Mouse (Mus musculus) neural tube, embryonic 14.5 days (tissue): ENCODE measurements around the gene Whrn. TPM values are rescaled to one million over a fixed set of nuclear protein-coding genes. Genes with fewer than 3 reads are reported as not detected.

Experiments used
- ATAC-seq: fragments of 200-750 bp; cut with Nextera tagmentation; 2 replicates; pipeline ENCODE4 v1.8.0; 2017; ENCODE audit warnings: low read depth, mild to moderate bottlenecking, moderate TSS enrichment, moderate library complexity
- H3K27ac ChIP-seq: fragments of 300-500 bp; sonication (generic); 2 replicates; pipeline ENCODE4 v1.5.1; 2014; ENCODE audit warnings: low read depth, mild to moderate bottlenecking, control low read depth, low read length, moderate library complexity, mixed read lengths
- H3K27me3 ChIP-seq: fragments of 300-500 bp; sonication (generic); 2 replicates; pipeline ENCODE4 v1.6.1; 2014; ENCODE audit warnings: low read length; ENCODE audit not compliant: control insufficient read depth, insufficient read depth
- H3K36me3 ChIP-seq: fragments of 300-500 bp; sonication (generic); 2 replicates; pipeline ENCODE4 v1.6.1; 2014; ENCODE audit warnings: low read length, mixed read lengths; ENCODE audit not compliant: control insufficient read depth, insufficient read depth
- H3K4me1 ChIP-seq: fragments of 300-500 bp; sonication (generic); 2 replicates; pipeline ENCODE4 v1.6.1; 2014; ENCODE audit warnings: low read length; ENCODE audit not compliant: control insufficient read depth, insufficient read depth
- H3K4me2 ChIP-seq: fragments of 300-500 bp; sonication (generic); 2 replicates; pipeline ENCODE4 v1.6.1; 2014; ENCODE audit warnings: mild to moderate bottlenecking, low read depth, low read length, control low read depth
- H3K4me3 ChIP-seq: fragments of 300-500 bp; sonication (generic); 2 replicates; pipeline ENCODE4 v1.5.1; 2014; ENCODE audit warnings: low read depth, low read length, control low read depth, mixed read lengths
- H3K9ac ChIP-seq: fragments of 300-500 bp; sonication (generic); replicated peaks from 2 replicates; pipeline ENCODE4 v1.6.1; 2014; ENCODE audit warnings: low read depth, mild to moderate bottlenecking, control low read depth, low read length, mixed read lengths
- H3K9me3 ChIP-seq: fragments of 300-500 bp; sonication (generic); 2 replicates; pipeline ENCODE4 v1.6.1; 2016; ENCODE audit warnings: low read length; ENCODE audit not compliant: control insufficient read depth
- WGBS: fragments of 180-500 bp; shearing (Covaris S2); extraction: QIAGEN DNeasy Blood & Tissue Kit; methylation state at CpG from one replicate; pipeline ENCODE4 v1.1.7; 2014; 5-methylcytosine and 5-hydroxymethylcytosine counted together
- polyA plus RNA-seq: library from polyadenylated mRNA; unstranded; fragments of >200 nt; fragmentation: Nextera tagmentation; extraction: Ambion mirVana; gene quantifications from 2 replicates; pipeline ENCODE4 v1.2.1, GENCODE M21; 2014

Whrn gene
- 4.0 and 6.2 TPM in 2 replicates for polyA plus RNA-seq

DNA sequence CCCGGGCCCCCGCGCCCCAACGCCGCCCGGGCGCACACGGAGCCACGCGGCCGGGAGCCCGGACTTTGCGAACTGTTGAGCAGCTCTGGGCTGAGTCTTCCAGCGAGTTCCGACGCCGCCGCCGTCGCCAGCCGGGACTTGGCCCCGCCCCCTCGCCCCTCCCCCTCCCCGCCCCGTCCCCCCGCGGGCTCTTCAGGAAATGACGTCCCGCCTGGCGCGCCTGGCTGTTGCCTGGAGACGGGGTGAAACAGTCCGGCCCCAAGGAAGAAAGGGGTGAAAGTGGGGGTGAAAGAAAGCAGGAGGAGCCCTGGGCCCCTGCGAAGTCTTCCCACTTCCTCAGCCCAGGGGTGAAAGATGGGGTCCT is at the start of gene Whrn:
Whrn (minus strand) TSS at position 77 of the 364 bp plus-strand sequence.
- WGBS = under 1% methylated on average over 30 of the region's 34 CpGs
- peak within 1 kb of the TSS; percentile 66 for H3K4me3 ChIP-seq
- H3K9me3 ChIP-seq = no peaks in the 10 kb centered on the region
- H3K4me2 ChIP-seq = peak within 1 kb of the TSS; percentile 80
- no peaks in the 10 kb centered on the region for H3K36me3 ChIP-seq
- H3K4me1 ChIP-seq = peaks cover 13% of the 10 kb centered on the region; the same call in 1 of the 2 replicates
- H3K9ac ChIP-seq = peak within 1 kb of the TSS; percentile 47
- ATAC-seq = peak; percentile 81
- H3K27me3 ChIP-seq = peaks cover 5% of the 10 kb centered on the region; the same call in 1 of the 2 replicates
- H3K27ac ChIP-seq = no peak within 1 kb of the TSS

DNA sequence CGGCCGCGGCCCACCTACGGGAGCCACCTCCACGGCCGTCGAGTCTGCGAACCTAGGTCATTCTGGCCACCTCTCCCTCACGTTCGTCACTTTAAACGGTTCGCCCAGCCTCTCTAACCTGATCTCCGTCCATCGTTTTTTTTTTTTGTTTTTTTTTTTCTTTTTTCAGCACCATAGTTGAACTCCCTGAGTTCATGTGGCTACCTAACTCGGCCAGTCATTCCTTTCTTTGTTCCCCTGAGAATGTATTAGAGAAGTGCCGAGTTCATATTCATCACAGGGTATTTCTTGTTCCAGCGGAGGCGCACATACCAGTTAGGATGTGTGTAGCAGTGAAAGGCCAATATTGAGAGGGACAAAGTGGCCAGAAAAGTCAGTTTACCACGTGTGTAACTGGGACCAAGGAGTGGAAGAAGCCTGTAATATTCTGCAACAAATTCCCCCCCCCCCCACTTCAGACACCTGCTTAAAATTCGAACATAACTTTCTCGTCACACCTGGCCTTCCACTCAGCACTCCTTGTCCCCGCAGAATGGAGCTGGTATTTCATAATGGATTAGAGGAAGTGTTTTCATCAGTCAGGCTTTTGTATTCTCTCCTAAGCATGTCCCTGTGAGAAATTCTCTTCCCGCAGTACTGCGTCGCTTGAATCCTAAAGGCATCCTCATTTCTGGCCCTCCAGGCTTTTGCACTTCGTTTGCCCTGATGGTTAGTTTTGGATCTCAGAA is 49.6 kb upstream of the Whrn start:
- Histone ChIP-seq H3K27me3 (no peaks in the 10 kb centered on the region), H3K4me3 (peak overlapping the region; percentile 79), H3K9ac (peak overlapping the region; percentile 90), H3K9me3 (no peaks in the 10 kb centered on the region), H3K36me3 (peaks cover 10% of the 10 kb centered on the region), H3K27ac (peak overlapping the region; percentile 87), H3K4me1 (peaks cover 21% of the 10 kb centered on the region), H3K4me2 (peak overlapping the region; percentile 80)
- no peak; the same call in 1 of the 2 replicates for ATAC-seq
- WGBS = 18% methylated on average over 26 of the region's 26 CpGs

DNA sequence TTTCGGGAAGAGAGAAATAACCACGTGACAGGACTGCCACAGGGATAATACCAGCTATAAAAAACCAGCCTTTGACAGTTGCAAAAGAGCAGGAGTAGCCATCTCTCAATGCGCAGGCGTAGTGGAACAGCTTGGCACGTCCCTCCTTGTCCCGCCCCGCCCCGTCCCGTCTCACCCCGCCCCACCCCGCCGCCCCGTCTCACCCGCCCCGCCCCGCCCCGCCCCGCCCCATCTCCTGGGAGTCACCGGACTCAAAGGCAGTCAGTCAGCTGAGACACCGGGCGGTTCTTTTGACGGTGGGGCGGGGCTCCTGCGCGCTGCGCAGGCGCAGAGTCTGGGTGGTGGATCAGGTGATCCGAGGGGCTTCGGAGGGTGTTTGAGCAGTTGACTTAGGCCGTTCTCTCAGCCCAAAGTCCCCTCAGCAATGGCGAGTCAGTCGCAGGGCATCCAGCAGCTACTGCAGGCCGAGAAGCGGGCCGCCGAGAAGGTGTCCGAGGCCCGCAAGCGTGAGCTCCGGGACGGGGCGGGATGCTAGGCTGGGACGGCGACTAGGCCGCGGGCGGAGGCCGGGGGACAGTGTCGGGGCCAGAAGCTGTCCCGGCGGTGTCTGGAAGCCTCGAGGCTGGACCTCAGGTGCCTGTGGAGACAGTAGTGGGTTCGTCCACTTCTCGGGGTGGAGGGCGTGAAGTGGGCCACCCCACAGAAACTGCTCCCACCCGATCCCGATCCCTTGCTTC is 48.9 kb upstream of the Whrn start, which contains the start of gene Atp6v1g1:
Atp6v1g1 (plus strand) TSS at position 279 of the 737 bp plus-strand sequence.
- H3K27me3 ChIP-seq = no peaks in the 10 kb centered on the region
- peak within 1 kb of the TSS; percentile 87 for H3K27ac ChIP-seq
- peaks cover 21% of the 10 kb centered on the region for H3K4me1 ChIP-seq
- H3K36me3 ChIP-seq = peaks cover 10% of the 10 kb centered on the region
- H3K4me3 ChIP-seq = peak within 1 kb of the TSS; percentile 79
- H3K9ac ChIP-seq = peak within 1 kb of the TSS; percentile 90
- peak; percentile 95 for ATAC-seq
- peak within 1 kb of the TSS; percentile 80 for H3K4me2 ChIP-seq
- WGBS = under 1% methylated on average over 45 of the region's 57 CpGs
- H3K9me3 ChIP-seq = no peaks in the 10 kb centered on the region

DNA sequence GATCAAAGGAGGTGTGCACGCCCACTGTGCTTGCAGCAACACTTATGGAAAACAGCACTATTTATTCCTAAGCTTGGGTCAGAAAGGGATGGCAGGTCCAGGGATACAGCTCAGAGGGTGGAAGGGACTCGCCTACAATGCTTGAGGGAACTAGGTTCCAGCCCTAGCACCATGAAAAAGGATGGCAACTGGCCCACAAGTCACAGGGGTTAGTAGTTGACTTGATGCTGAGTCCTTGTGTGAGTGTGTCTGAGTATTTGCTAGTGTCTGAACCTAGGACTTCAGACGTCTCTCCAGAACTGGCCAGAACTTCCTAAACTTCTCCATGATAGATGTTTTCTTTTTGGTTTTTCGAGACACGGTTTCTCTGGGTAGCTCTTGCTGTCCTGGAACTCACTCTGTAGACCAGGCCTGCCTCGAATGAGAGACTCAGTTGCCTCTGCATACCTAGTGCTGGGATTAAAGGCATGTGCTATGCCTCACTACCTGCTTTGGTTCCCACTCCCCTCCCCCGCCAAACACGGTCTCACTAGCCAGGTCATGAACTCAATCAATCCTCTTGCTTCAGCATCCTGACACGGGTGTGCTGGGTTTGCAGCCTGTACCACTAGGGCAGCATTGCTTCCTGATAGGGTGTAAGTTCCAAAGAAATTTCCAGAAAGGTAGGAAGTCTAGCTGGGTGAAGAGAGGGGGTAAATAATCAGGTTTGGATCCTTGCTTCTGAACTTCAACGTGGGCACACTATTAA is 48.1 kb upstream of the Whrn start:
- Histone ChIP-seq H3K27me3 (no peaks in the 10 kb centered on the region), H3K4me3 (peak overlapping the region; percentile 79), H3K4me1 (peaks cover 21% of the 10 kb centered on the region), H3K9me3 (no peaks in the 10 kb centered on the region), H3K9ac (no peak overlapping the region), H3K36me3 (peaks cover 3% of the 10 kb centered on the region), H3K4me2 (peak overlapping the region; percentile 80), H3K27ac (peak overlapping the region; percentile 87; the same call in 1 of the 2 replicates)
- peak; percentile 68; the same call in 1 of the 2 replicates for ATAC-seq
- WGBS = 57% methylated on average over 10 of the region's 10 CpGs

- Histone ChIP-seq H3K27me3 (no peaks in the 10 kb centered on the region), H3K9me3 (no peaks in the 10 kb centered on the region), H3K36me3 (no peaks in the 10 kb centered on the region), H3K4me3 (no peak overlapping the region), H3K9ac (no peak overlapping the region), H3K4me2 (no peak overlapping the region), H3K4me1 (peaks cover 21% of the 10 kb centered on the region), H3K27ac (no peak overlapping the region)
- ATAC-seq = no peak
- WGBS = 71% methylated on average over 2 of the region's 2 CpGs
Observed at GRCm38 (mm10) chr4:63542209-63542608, 46.4 kb upstream of the Whrn start.

DNA sequence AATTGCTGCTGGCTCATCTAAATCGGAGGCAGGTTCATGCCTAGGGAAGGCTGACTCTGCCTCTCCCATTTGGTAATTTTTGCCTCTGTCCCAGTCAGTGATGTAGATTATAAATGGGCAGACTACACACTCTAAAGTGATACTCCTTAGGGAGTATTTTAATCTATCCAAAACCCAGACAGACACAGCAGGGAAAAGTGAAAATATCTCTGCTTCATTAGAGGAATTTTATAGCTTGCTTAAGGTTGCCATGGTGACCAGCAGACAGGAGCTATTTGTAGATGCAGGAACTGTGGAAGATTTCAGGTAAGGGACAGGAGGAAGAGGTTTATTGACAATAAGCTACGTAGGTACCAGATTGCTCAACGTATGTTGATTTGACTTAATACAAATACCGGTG is 41.8 kb upstream of the Whrn start:
- WGBS = 77% methylated on average over 4 of the region's 4 CpGs

DNA sequence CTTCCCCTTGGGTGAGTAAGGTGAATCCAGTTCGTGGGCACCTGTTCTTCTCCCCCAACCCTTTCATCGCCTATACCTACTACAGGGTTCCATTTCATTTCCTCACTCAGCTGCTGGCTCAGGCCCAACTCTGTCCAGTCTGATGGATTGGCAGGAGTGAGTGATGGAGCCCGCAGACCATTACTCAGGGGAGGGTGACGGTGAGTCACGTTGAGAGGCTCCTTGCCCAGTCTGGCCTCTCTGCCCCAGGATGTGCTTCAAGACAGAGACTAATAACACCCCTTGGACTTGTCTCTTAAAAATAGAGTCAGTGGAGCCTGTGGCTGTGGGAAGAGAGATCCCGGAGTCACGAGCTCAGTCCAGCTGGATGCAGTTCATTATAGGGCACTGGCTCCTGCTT is 34.6 kb upstream of the Whrn start:
- Histone ChIP-seq H3K36me3 (no peaks in the 10 kb centered on the region), H3K27ac (no peak overlapping the region), H3K4me2 (no peak overlapping the region), H3K4me3 (no peak overlapping the region), H3K9ac (no peak overlapping the region), H3K9me3 (no peaks in the 10 kb centered on the region), H3K27me3 (no peaks in the 10 kb centered on the region), H3K4me1 (no peaks in the 10 kb centered on the region)
- 76% methylated on average over 7 of the region's 7 CpGs for WGBS
- peak; percentile 18; the same call in 1 of the 2 replicates for ATAC-seq

More for the DNA sequence above, 41.8 kb upstream of the Whrn start:
- no peak overlapping the region for H3K9ac ChIP-seq
- H3K4me2 ChIP-seq = no peak overlapping the region
- no peaks in the 10 kb centered on the region for H3K27me3 ChIP-seq
- ATAC-seq = no peak; the same call in 1 of the 2 replicates
- H3K4me3 ChIP-seq = no peak overlapping the region
- no peaks in the 10 kb centered on the region for H3K4me1 ChIP-seq
- no peaks in the 10 kb centered on the region for H3K36me3 ChIP-seq
- no peaks in the 10 kb centered on the region for H3K9me3 ChIP-seq
- no peak overlapping the region for H3K27ac ChIP-seq

DNA sequence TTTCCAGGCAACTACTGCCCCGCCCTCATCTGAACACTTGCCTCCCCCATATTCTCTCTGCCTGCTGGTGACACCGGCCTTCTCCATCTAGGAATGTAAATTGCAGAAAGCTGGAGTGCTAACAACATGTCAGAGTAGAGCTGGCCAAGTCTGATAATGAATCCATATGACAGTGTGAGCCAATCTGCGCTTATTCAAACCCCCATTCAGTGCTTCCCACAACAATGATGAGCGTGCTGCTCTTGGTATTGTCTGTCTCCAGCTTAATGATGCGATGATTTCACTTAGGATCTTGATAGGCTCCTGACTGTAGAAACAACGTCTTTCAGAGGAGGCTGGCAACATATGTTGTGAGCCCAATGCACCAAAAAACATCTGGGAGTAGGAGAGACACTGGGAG is 33.2 kb upstream of the Whrn start:
- no peak overlapping the region for H3K4me3 ChIP-seq
- H3K4me1 ChIP-seq = no peaks in the 10 kb centered on the region
- H3K4me2 ChIP-seq = no peak overlapping the region
- no peaks in the 10 kb centered on the region for H3K36me3 ChIP-seq
- WGBS = 63% methylated on average over 6 of the region's 6 CpGs
- H3K27ac ChIP-seq = peak overlapping the region; percentile 22; the same call in 1 of the 2 replicates
- no peak overlapping the region for H3K9ac ChIP-seq
- peak; percentile 64; the same call in 1 of the 2 replicates for ATAC-seq
- no peaks in the 10 kb centered on the region for H3K27me3 ChIP-seq
- no peaks in the 10 kb centered on the region for H3K9me3 ChIP-seq
